Mouse (Mus musculus) lung, embryonic 14.5 days (tissue): ENCODE measurements around the gene Sept5. TPM values are rescaled to one million over a fixed set of nuclear protein-coding genes. Genes with fewer than 3 reads are reported as not detected.

Experiments
- ATAC-seq: fragments of 200-750 bp; cut with Nextera tagmentation; 2 replicates; pipeline ENCODE4 v1.8.0; 2017; ENCODE audit warnings: mild to moderate bottlenecking, moderate TSS enrichment, moderate library complexity; ENCODE audit not compliant: insufficient read depth
- DNase-seq: peaks from one replicate; pipeline ENCODE4 v3.0.0-alpha.2; 2015
- H3K27ac ChIP-seq: fragments of 300-500 bp; sonication (generic); 2 replicates; pipeline ENCODE4 v1.5.1; 2014; ENCODE audit warnings: low read depth, mild to moderate bottlenecking, moderate library complexity
- H3K27me3 ChIP-seq: fragments of 300-500 bp; sonication (generic); 2 replicates; pipeline ENCODE4 v1.6.1; 2014; ENCODE audit warnings: low read length, control low read depth; ENCODE audit not compliant: insufficient read depth
- H3K36me3 ChIP-seq: fragments of 300-500 bp; sonication (generic); 2 replicates; pipeline ENCODE4 v1.6.1; 2014; ENCODE audit warnings: control low read depth; ENCODE audit not compliant: insufficient read depth
- H3K4me1 ChIP-seq: fragments of 300-500 bp; sonication (generic); 2 replicates; pipeline ENCODE4 v1.6.1; 2014; ENCODE audit warnings: antibody characterized with exemption, control low read depth; ENCODE audit not compliant: insufficient read depth
- H3K4me2 ChIP-seq: fragments of 300-500 bp; sonication (generic); 2 replicates; pipeline ENCODE4 v1.6.1; 2014; ENCODE audit warnings: mild to moderate bottlenecking
- H3K4me3 ChIP-seq: fragments of 300-500 bp; sonication (generic); 2 replicates; pipeline ENCODE4 v1.5.1; 2014; ENCODE audit warnings: low read depth, low read length
- H3K9ac ChIP-seq: fragments of 300-500 bp; sonication (generic); 2 replicates; pipeline ENCODE4 v1.6.1; 2014
- H3K9me3 ChIP-seq: fragments of 300-500 bp; sonication (generic); 2 replicates; pipeline ENCODE4 v1.6.1; 2016; ENCODE audit warnings: low read depth, low read length, control low read depth
- CTCF ChIP-seq: IDR thresholded peaks from 2 replicates; pipeline ENCODE4 v1.5.1; 2016; ENCODE audit warnings: antibody characterized with exemption, low read depth
- WGBS: fragments of 180-500 bp; shearing (Covaris S2); extraction: QIAGEN DNeasy Blood & Tissue Kit; methylation state at CpG from one replicate; pipeline ENCODE4 v1.1.7; 2014; 5-methylcytosine and 5-hydroxymethylcytosine counted together
- polyA plus RNA-seq: library from polyadenylated mRNA; unstranded; fragments of >200 nt; fragmentation: Nextera tagmentation; extraction: Ambion mirVana; gene quantifications from 2 replicates; pipeline ENCODE4 v1.2.1, GENCODE M21; 2014

The Sept5 gene
- polyA plus RNA-seq, 1 experiment from 2014 or later = 19.3 TPM

DNA sequence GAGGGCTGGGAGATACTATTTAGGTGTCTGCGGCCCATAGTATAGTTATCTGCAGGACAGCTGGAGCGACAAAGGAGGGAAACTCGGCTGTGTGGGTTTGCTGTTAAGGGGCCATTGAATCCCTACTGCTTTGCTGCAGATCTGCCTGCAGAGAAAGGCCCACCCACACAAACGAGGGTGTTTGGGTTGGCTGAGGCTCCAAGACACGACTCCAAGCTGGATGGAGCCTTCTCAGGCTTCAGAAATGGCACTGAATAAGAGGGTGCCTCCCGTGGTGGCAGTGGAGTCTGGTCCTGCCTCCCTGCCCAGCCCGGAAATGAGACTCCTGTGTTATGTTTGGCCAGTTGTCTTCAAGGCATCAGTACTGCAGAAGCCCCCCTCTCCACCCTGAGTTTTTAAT lies 12.5 kb upstream of the Sept5 start:
- no peak overlapping the region for H3K9ac ChIP-seq
- DNase-seq (no peak), ATAC-seq (no peak)
- no peaks in the 10 kb centered on the region for H3K9me3 ChIP-seq
- 43% methylated on average over 7 of the region's 7 CpGs for WGBS
- no peak overlapping the region for H3K4me2 ChIP-seq
- H3K27me3 ChIP-seq = no peaks in the 10 kb centered on the region
- no peak for TF ChIP-seq CTCF
- no peak overlapping the region for H3K27ac ChIP-seq
- H3K36me3 ChIP-seq = no peaks in the 10 kb centered on the region
- H3K4me3 ChIP-seq = no peak overlapping the region
- H3K4me1 ChIP-seq = no peaks in the 10 kb centered on the region

DNA sequence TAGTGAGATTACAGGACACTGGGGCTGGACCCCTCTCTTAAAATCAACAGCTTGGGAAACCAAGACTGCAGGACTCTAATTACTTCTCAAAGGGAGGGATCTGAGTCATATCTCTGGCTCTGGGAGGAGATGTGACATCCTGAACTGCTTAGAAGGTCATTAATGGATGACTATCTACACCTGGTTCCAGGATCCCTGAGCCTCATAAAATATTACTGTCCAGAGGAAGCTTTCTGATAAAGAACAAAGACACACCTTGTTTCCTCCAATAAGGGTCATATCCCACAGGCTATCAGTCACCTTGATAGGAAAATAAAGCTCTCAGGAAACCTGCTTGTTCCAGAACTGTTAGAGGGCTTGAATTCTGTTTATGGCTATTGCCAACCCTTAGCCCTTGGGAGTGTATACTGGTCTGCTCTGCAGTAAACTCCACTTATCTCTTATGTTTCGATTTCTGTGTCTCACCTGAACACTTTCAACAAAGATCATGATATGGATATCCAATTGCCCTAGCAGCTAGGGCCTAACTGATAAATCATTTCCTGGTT lies 9.7 kb upstream of the Sept5 start:
- no peaks in the 10 kb centered on the region for H3K36me3 ChIP-seq
- no peaks in the 10 kb centered on the region for H3K27me3 ChIP-seq
- H3K9ac ChIP-seq = no peak overlapping the region
- H3K4me2 ChIP-seq = no peak overlapping the region
- DNase-seq = no peak
- 66% methylated on average over 1 of the region's 1 CpGs for WGBS
- no peaks in the 10 kb centered on the region for H3K9me3 ChIP-seq
- no peak overlapping the region for H3K4me3 ChIP-seq
- no peak for ATAC-seq
- H3K27ac ChIP-seq = no peak overlapping the region
- TF ChIP-seq CTCF = no peak
- no peaks in the 10 kb centered on the region for H3K4me1 ChIP-seq

DNA sequence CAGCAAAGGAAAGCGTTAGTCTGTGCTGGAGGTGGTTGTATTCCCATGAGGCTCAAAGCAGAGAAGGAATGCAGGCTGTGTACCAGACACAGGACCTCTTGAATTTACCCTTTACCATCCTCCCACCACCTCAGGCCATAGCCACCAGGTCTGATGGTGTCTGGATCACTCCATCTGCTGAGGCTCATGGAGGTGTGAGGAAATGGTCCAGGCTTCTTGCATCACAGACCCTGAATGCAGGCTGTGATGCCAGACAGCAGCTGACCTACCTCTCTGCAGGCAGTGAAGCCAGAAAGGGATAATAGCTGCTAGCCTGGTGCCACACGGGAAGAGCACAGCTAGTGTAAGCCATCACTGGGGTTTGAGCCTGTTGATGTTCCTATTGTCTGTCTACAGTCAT lies 8.6 kb upstream of the Sept5 start:
- no peak overlapping the region for H3K27ac ChIP-seq
- no peaks in the 10 kb centered on the region for H3K27me3 ChIP-seq
- DNase-seq (no peak), ATAC-seq (no peak)
- no peak for TF ChIP-seq CTCF
- no peak overlapping the region for H3K9ac ChIP-seq
- no peak overlapping the region for H3K4me3 ChIP-seq
- H3K9me3 ChIP-seq = no peaks in the 10 kb centered on the region
- H3K36me3 ChIP-seq = no peaks in the 10 kb centered on the region
- 39% methylated on average over 2 of the region's 2 CpGs for WGBS
- no peaks in the 10 kb centered on the region for H3K4me1 ChIP-seq
- H3K4me2 ChIP-seq = no peak overlapping the region

DNA sequence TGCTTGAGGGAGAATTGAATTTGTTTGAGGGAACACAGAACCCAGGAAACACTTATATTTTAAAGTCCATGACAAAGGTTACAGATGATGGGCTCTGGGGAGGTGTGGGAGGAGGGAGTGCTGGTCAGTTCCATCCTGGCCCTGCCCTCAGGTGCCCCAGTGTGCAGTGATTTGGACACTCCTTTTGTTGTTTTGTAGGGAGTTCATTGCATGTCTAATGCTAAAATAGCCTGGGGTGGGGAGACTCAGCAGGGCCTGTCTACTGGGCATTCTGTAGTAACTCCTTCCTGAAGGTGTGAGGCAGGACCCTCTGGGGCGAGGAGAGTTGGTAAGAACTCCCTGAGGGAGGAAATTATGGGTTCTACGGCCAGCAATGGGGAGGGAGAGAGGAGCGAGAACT lies 7.0 kb upstream of the Sept5 start:
- no peak for DNase-seq
- WGBS = 53% methylated on average over 3 of the region's 3 CpGs
- no peaks in the 10 kb centered on the region for H3K36me3 ChIP-seq
- no peak overlapping the region for H3K4me2 ChIP-seq
- H3K9me3 ChIP-seq = no peaks in the 10 kb centered on the region
- H3K4me3 ChIP-seq = no peak overlapping the region
- TF ChIP-seq CTCF = no peak
- no peaks in the 10 kb centered on the region for H3K4me1 ChIP-seq
- H3K9ac ChIP-seq = no peak overlapping the region
- H3K27me3 ChIP-seq = no peaks in the 10 kb centered on the region
- no peak for ATAC-seq
- no peak overlapping the region for H3K27ac ChIP-seq

DNA sequence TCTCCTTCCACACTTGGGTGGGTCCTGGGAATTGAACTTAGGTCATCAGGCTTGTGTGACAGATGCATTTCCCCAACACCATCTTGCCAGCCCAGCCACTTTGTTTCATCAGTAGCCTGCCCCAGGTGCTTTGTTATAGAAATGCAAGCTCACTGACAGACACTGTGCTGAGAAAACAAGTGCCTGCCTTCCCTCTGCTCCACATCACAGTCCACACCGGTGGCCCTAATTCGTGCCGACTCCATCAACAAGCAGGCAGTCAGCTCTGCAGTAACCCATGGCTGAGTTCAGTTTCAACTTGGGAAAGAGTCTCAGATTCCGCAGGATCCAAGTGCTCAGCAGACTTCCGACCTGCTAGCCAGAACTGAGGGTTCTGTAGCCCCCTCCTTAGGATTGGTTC lies 6.6 kb upstream of the Sept5 start:
- Histone ChIP-seq H3K27me3 (no peaks in the 10 kb centered on the region), H3K36me3 (no peaks in the 10 kb centered on the region), H3K4me2 (no peak overlapping the region), H3K9me3 (no peaks in the 10 kb centered on the region), H3K27ac (no peak overlapping the region), H3K4me3 (no peak overlapping the region), H3K4me1 (no peaks in the 10 kb centered on the region), H3K9ac (no peak overlapping the region)
- DNase-seq (no peak), ATAC-seq (no peak)
- 75% methylated on average over 5 of the region's 5 CpGs for WGBS
- no peak for TF ChIP-seq CTCF

DNA sequence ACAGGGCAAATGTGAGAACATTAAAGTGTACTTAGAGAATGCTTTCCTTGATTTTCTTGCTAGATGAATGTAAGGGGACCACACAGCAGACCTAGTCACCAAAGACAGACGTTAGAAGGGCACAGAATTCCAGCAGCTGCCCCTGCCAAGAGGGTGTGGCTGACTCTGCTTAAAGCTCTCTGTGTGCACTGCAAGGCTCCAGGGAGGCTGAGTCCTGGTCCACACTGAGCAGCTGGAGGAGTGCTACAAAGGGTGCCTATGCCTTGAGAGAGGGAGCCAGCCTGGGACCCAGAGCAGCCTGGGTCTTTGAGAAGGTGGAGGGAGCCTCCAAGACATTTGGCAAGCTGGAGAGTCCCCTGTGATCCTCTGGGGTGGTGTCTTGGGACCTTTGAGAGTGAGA lies 3.6 kb upstream of the Sept5 start:
- TF ChIP-seq CTCF = no peak
- H3K27me3 ChIP-seq = 0 out of 2 replicates have a peak, but pooled peaks cover 1% of the 10 kb centered on the region
- DNase-seq = no peak
- H3K9me3 ChIP-seq = no peaks in the 10 kb centered on the region
- peaks cover 6% of the 10 kb centered on the region; the same call in 1 of the 2 replicates for H3K4me1 ChIP-seq
- H3K4me3 ChIP-seq = no peak overlapping the region
- H3K9ac ChIP-seq = no peak overlapping the region
- H3K27ac ChIP-seq = no peak overlapping the region
- H3K36me3 ChIP-seq = no peaks in the 10 kb centered on the region
- no peak overlapping the region for H3K4me2 ChIP-seq
- WGBS = 10% methylated on average over 1 of the region's 1 CpGs
- ATAC-seq = no peak

DNA sequence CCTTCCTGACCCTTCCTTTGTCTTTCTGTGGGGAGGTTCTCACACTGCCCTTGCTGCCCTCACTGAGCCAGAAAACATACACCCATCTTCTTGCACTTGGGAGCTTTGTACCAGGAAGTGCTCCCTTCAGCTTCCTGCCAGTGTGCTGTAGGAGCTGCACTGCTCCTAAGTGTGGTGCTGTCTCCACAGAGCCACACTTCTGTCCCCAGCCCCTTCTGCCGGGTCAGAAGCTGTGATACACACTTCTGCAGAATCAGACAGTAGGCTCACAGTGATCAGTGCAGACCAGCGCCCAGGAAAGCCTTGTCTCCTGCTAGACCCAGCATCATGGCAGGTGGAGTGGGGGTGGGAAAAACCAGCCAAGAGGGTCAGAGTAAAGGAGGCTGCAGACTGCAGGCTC lies 3.1 kb upstream of the Sept5 start:
- TF ChIP-seq CTCF = no peak
- Histone ChIP-seq H3K9me3 (no peaks in the 10 kb centered on the region), H3K4me1 (peaks cover 8% of the 10 kb centered on the region; the same call in 1 of the 2 replicates), H3K4me2 (no peak overlapping the region), H3K27me3 (0 out of 2 replicates have a peak, but pooled peaks cover 5% of the 10 kb centered on the region), H3K4me3 (no peak overlapping the region), H3K36me3 (no peaks in the 10 kb centered on the region), H3K9ac (no peak overlapping the region), H3K27ac (no peak overlapping the region)
- DNase-seq (no peak), ATAC-seq (no peak)
- 54% methylated on average over 2 of the region's 2 CpGs for WGBS

DNA sequence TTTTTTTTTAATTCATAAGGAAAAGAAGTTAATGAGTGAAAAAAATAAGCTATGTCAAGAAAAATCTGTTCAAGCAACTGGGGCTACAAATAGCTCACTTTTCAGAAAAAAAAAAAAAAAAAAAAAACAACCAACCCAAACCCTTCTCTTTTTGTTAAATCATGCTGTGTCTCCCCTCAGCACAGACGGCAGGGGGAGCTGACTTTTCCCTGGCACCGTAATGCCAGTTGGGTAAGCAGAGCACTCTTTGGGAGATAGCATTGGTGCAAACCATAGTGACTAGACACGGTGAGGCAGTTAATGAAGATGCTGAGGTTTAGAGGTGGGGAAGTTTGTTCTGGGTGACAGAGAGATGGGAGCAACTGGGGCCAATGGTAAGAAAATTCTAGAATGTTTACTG lies 2.3 kb upstream of the Sept5 start:
- 49% methylated on average over 3 of the region's 3 CpGs for WGBS

More for the DNA sequence above, 2.3 kb upstream of the Sept5 start:
- H3K36me3 ChIP-seq = no peaks in the 10 kb centered on the region
- H3K4me1 ChIP-seq = peaks cover 8% of the 10 kb centered on the region; the same call in 1 of the 2 replicates
- no peaks in the 10 kb centered on the region for H3K9me3 ChIP-seq
- peaks cover 12% of the 10 kb centered on the region; the same call in 1 of the 2 replicates for H3K27me3 ChIP-seq
- DNase-seq (no peak), ATAC-seq (no peak)
- TF ChIP-seq CTCF = peak; percentile 46
- no peak overlapping the region for H3K4me2 ChIP-seq
- H3K4me3 ChIP-seq = no peak overlapping the region
- no peak overlapping the region for H3K9ac ChIP-seq
- no peak overlapping the region for H3K27ac ChIP-seq
